Mouse (Mus musculus): Measurements from ENCODE around the gene Slc25a3.

DNA sequence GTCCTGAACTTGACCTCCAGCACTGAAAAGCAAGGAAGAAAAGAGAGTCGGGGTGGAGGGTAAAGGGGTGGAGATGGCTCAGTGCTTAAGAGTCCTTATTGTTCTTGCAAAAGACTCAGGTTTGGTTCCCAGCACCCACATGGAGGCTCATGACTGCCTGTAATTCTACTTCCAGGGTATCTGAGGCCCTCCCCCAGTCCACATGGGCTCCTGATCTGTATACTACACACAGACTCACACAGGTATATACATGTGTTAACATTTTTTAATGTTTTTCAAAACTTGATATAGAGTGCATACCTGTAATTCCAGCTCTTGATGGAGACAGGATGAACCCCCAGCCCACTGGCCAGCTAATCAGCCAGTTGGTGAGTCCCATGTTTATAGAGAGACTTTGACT lies 23.8 kb downstream of the Slc25a3 start:
- no peak for TF ChIP-seq CTCF (IDR thresholded peaks at IDR 0.05; ENCODE audit: low read depth, low read length)
- no peak for TF ChIP-seq GATA1 (IDR thresholded peaks at IDR 0.05; ENCODE audit: borderline replicate concordance, low read length)
- no peak for TF ChIP-seq POLR2AphosphoS5 (IDR thresholded peaks at IDR 0.05; ENCODE audit: insufficient replicate concordance, low read depth, low read length)
- no peak for TF ChIP-seq GATA2 (IDR thresholded peaks at IDR 0.05; ENCODE audit: borderline replicate concordance, low read depth, low read length)

Measured in G1E (cell line).